Mouse (Mus musculus) limb, embryonic 14.5 days (tissue): ENCODE measurements around the gene Slc2a9. TPM values are rescaled to one million over a fixed set of nuclear protein-coding genes. Genes with fewer than 3 reads are reported as not detected.

ENCODE experiments used
- ATAC-seq: fragments of 200-750 bp; cut with Nextera tagmentation; 2 replicates; pipeline ENCODE4 v1.8.0; 2017; ENCODE audit warnings: low read depth, moderate number of reproducible peaks, moderate TSS enrichment; ENCODE audit not compliant: low FRiP score
- DNase-seq: peaks from one replicate; pipeline ENCODE4 v3.0.0-alpha.2; 2015; ENCODE audit warnings: low spot score
- H3K27ac ChIP-seq: fragments of 300-500 bp; sonication (generic); replicated peaks from 2 replicates; pipeline ENCODE4 v1.5.1; 2014; ENCODE audit warnings: low read depth, mild to moderate bottlenecking, low read length, moderate library complexity, mixed read lengths
- H3K27me3 ChIP-seq: fragments of 300-500 bp; sonication (generic); 2 replicates; pipeline ENCODE4 v1.6.1; 2014; ENCODE audit warnings: low read length, mixed read lengths; ENCODE audit not compliant: control insufficient read depth, insufficient read depth
- H3K36me3 ChIP-seq: fragments of 300-500 bp; sonication (generic); 2 replicates; pipeline ENCODE4 v1.6.1; 2014; ENCODE audit warnings: mild to moderate bottlenecking, low read length, moderate library complexity, mixed read lengths; ENCODE audit not compliant: control insufficient read depth, insufficient read depth
- H3K4me1 ChIP-seq: fragments of 300-500 bp; sonication (generic); 2 replicates; pipeline ENCODE4 v1.6.1; 2014; ENCODE audit warnings: antibody characterized with exemption, low read length, mixed read lengths; ENCODE audit not compliant: control insufficient read depth, insufficient read depth
- H3K4me2 ChIP-seq: fragments of 300-500 bp; sonication (generic); replicated peaks from 2 replicates; pipeline ENCODE4 v1.6.1; 2014; ENCODE audit warnings: low read depth, mild to moderate bottlenecking, low read length, moderate library complexity; ENCODE audit not compliant: severe bottlenecking
- H3K4me3 ChIP-seq: fragments of 300-500 bp; sonication (generic); replicated peaks from 2 replicates; pipeline ENCODE4 v1.5.1; 2014; ENCODE audit warnings: low read length
- H3K9ac ChIP-seq: fragments of 300-500 bp; sonication (generic); 2 replicates; pipeline ENCODE4 v1.6.1; 2014; ENCODE audit warnings: mild to moderate bottlenecking, low read depth, low read length, moderate library complexity; ENCODE audit not compliant: severe bottlenecking
- H3K9me3 ChIP-seq: fragments of 300-500 bp; sonication (generic); 2 replicates; pipeline ENCODE4 v1.6.1; 2016; ENCODE audit warnings: low read length; ENCODE audit not compliant: control insufficient read depth
- POLR2A ChIP-seq: fragments of 200-500 bp; IDR thresholded peaks from 2 replicates; pipeline ENCODE4 v1.8.0; 2012; ENCODE audit warnings: inconsistent platforms, mild to moderate bottlenecking, moderate library complexity, borderline replicate concordance; ENCODE audit not compliant: insufficient read depth, insufficient read length; ENCODE audit errors: extremely low read depth
- WGBS: fragments of 180-500 bp; shearing (Covaris S2); extraction: QIAGEN DNeasy Blood & Tissue Kit; methylation state at CpG from one replicate; pipeline ENCODE4 v1.1.7; 2014; 5-methylcytosine and 5-hydroxymethylcytosine counted together
- polyA plus RNA-seq, 2 experiments: library from polyadenylated mRNA; depleted of rRNA in 1 of 2; stranded (reverse) in 1 of 2; unstranded in 1 of 2; fragments of >200 nt; fragmentation: Nextera tagmentation in 1 of 2; extraction: Ambion mirVana in 1 of 2; gene quantifications; 2 replicates each; pipeline versions ENCODE4 v1.2.1 to v1.2.3; 2012 to 2014

Slc2a9 gene
- polyA plus RNA-seq, 2 experiments = 0.66 to 0.85 TPM

DNA sequence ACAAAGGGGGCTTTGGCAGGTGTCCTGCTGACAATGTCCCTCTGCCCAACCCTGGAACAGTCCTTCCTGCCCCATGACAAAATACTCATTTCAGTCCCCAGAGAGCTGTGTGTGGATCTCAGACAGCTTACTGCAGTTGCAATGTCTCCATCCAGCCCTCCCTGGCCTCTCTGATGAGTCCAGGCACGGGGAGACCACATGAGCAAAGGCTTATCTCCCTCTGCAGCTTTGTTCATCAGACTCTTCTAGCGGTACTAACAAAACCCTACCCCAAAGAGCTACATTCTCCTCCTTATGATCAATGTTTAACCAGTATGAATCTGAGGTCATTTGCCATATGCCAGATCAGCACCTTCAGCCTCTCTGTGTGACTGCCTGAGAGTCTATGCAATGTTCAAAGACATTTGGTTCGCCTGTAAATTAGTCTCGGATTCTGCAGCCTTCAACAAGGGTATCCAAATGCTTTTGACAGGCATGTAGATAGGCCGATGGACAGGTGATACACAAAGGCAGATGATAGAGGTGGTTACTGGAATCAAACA lies 36.3 kb downstream of the Slc2a9 start:
- no peaks in the 10 kb centered on the region for H3K36me3 ChIP-seq
- no peak for TF ChIP-seq POLR2A
- no peaks in the 10 kb centered on the region for H3K4me1 ChIP-seq
- H3K4me3 ChIP-seq = no peak overlapping the region
- WGBS = 78% methylated on average over 5 of the region's 5 CpGs
- no peak overlapping the region for H3K4me2 ChIP-seq
- no peak for ATAC-seq
- H3K27me3 ChIP-seq = no peaks in the 10 kb centered on the region
- H3K27ac ChIP-seq = no peak overlapping the region
- no peak overlapping the region for H3K9ac ChIP-seq
- no peaks in the 10 kb centered on the region for H3K9me3 ChIP-seq
- DNase-seq = no peak

DNA sequence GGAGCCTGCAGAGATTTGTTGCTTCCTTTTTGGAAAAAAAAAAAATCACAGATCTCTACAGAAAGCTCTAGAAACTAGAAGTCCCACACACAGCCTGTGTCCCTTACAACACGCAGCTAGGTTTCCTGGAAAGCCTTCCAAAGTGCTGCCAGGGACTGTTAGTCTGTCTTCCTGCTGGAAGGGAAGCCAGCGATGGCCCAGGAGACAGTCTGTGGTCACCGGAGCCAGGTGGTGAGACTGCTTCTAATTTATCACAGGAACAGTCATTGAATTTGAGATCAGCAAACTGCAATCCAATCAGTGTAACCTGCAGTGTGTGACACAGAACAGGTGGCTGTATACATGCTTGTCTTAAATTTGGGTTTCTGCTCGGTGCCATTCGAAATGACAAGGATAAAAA lies 41.7 kb downstream of the Slc2a9 start:
- no peaks in the 10 kb centered on the region for H3K4me1 ChIP-seq
- H3K36me3 ChIP-seq = no peaks in the 10 kb centered on the region
- no peaks in the 10 kb centered on the region for H3K27me3 ChIP-seq
- no peak overlapping the region for H3K27ac ChIP-seq
- no peak for DNase-seq
- no peak for ATAC-seq
- no peak overlapping the region for H3K4me2 ChIP-seq
- H3K9ac ChIP-seq = no peak overlapping the region
- TF ChIP-seq POLR2A = no peak
- H3K4me3 ChIP-seq = no peak overlapping the region
- 75% methylated on average over 5 of the region's 5 CpGs for WGBS
- no peaks in the 10 kb centered on the region for H3K9me3 ChIP-seq

DNA sequence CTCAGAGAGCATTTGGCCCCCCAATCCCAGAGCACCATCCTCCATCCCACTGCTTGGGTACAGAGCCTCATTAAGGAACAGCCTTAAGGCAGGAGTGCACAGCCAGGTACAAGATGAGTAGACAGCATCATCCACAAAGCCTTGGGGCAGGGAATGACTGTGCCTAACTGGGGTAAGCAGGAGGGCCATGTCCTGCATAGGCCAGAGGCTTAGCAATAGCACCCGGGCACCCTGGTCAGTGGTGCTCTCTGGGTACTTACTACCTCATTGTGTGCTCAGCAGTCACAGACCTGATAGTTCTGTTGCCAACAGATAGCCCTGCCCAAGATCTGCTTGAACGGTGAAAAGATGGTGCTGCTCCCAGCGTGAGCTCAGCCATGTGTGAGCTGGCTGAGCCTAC lies 52.0 kb downstream of the Slc2a9 start:
- TF ChIP-seq POLR2A = no peak
- H3K4me1 ChIP-seq = no peaks in the 10 kb centered on the region
- H3K4me3 ChIP-seq = no peak overlapping the region
- no peak overlapping the region for H3K4me2 ChIP-seq
- no peaks in the 10 kb centered on the region for H3K27me3 ChIP-seq
- no peak overlapping the region for H3K27ac ChIP-seq
- H3K9ac ChIP-seq = no peak overlapping the region
- no peaks in the 10 kb centered on the region for H3K9me3 ChIP-seq
- DNase-seq (no peak), ATAC-seq (no peak)
- H3K36me3 ChIP-seq = no peaks in the 10 kb centered on the region
- WGBS = 88% methylated on average over 3 of the region's 3 CpGs

DNA sequence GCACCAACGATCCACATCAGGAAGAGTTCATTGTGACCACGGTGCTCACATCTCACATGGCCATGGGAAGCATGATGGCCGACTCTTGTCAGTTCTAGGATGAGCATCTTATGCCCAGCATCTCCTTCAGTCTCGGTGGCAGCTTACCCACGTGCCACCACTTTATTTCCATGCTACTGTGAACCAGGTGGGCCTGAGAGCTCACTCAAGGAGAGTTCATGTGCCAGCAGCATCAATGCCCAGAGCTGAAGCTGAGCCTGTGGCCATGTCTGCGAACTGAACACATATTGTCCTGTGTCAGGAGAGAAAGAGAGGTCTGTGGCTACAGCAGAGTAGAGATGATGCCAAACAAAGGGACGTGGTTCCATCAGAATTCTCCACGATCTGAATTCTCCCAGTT lies 53.3 kb downstream of the Slc2a9 start:
- Histone ChIP-seq H3K9ac (no peak overlapping the region), H3K36me3 (no peaks in the 10 kb centered on the region), H3K4me2 (no peak overlapping the region), H3K27ac (no peak overlapping the region), H3K4me3 (no peak overlapping the region), H3K9me3 (no peaks in the 10 kb centered on the region), H3K4me1 (no peaks in the 10 kb centered on the region), H3K27me3 (no peaks in the 10 kb centered on the region)
- TF ChIP-seq POLR2A = no peak
- 86% methylated on average over 7 of the region's 8 CpGs for WGBS
- DNase-seq (no peak), ATAC-seq (no peak)

DNA sequence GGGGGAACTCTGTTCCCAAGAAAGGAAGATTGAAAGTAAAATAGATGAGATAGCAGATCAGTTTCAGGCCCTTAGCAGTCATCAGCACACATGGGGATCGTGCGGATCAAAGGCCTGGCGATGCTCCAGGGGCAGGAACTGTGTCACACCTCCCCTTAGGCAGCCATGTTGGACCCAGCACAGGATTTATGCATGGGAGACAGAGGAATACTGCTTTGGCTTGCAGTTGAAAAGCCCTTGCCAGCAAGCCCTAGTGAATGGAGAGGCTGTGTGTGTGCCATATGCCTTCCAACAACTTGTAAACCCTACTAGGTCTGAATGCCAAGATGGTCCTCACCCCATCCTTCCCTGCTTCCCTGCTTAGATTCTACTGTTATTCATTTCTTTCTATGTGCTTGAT lies 54.8 kb downstream of the Slc2a9 start:
- no peak for TF ChIP-seq POLR2A
- Histone ChIP-seq H3K9ac (no peak overlapping the region), H3K27me3 (no peaks in the 10 kb centered on the region), H3K27ac (no peak overlapping the region), H3K36me3 (no peaks in the 10 kb centered on the region), H3K4me3 (no peak overlapping the region), H3K4me1 (no peaks in the 10 kb centered on the region), H3K9me3 (no peaks in the 10 kb centered on the region), H3K4me2 (no peak overlapping the region)
- DNase-seq = no peak
- no peak for ATAC-seq
- WGBS = 84% methylated on average over 3 of the region's 3 CpGs
